Mouse (Mus musculus): ENCODE measurements around the gene Klhl35.

The Klhl35 gene

GRCm38 (mm10) chr7:99454044-99454443, 11.8 kb upstream of the Klhl35 start:
- DNase-seq, result no peak

- no peak for DNase-seq
Observed at GRCm38 (mm10) chr7:99458849-99459248, 7.0 kb upstream of the Klhl35 start.

- DNase-seq, result no peak
Observed at GRCm38 (mm10) chr7:99459888-99460652, 5.7 kb upstream of the Klhl35 start.

- no peak for DNase-seq
Observed at GRCm38 (mm10) chr7:99463120-99463519, 2.7 kb upstream of the Klhl35 start.

GRCm38 (mm10) chr7:99467916-99468282, 2.1 kb downstream of the Klhl35 start:
- peak; percentile 87 for DNase-seq

- DNase-seq, result peak; percentile 67
Observed at GRCm38 (mm10) chr7:99468283-99469132, 2.7 kb downstream of the Klhl35 start.

- DNase-seq, result no peak
Observed at GRCm38 (mm10) chr7:99469680-99470405, 4.0 kb downstream of the Klhl35 start.

GRCm38 (mm10) chr7:99471578-99471977, 5.8 kb downstream of the Klhl35 start:
- no peak for DNase-seq

GRCm38 (mm10) chr7:99473638-99474407, 8.0 kb downstream of the Klhl35 start:
- DNase-seq, result no peak

- peak; percentile 25 for DNase-seq
Observed at GRCm38 (mm10) chr7:99474836-99475561, 9.2 kb downstream of the Klhl35 start.

- no peak for DNase-seq
Observed at GRCm38 (mm10) chr7:99475562-99475911, 9.7 kb downstream of the Klhl35 start.

GRCm38 (mm10) chr7:99476558-99477114, 10.8 kb downstream of the Klhl35 start:
- no peak for DNase-seq

GRCm38 (mm10) chr7:99477235-99477634, 11.4 kb downstream of the Klhl35 start:
- DNase-seq, result no peak

- no peak for DNase-seq
Observed at GRCm38 (mm10) chr7:99482637-99483036, 16.8 kb downstream of the Klhl35 start.

- peak; percentile 96 for DNase-seq
Observed at GRCm38 (mm10) chr7:99483271-99483923, 17.6 kb downstream of the Klhl35 start, which contains the start of gene Rps3. Rps3 (minus strand) TSS chr7:99483738.

GRCm38 (mm10) chr7:99483924-99484319, 18.1 kb downstream of the Klhl35 start:
- DNase-seq, result no peak

- no peak for DNase-seq
Observed at GRCm38 (mm10) chr7:99484679-99485078, 18.9 kb downstream of the Klhl35 start.

GRCm38 (mm10) chr7:99489708-99490107, 23.9 kb downstream of the Klhl35 start:
- DNase-seq, result no peak

GRCm38 (mm10) chr7:99499128-99499527, 33.3 kb downstream of the Klhl35 start:
- DNase-seq, result no peak

- DNase-seq, result peak; percentile 56
Observed at GRCm38 (mm10) chr7:99500201-99500600, 34.4 kb downstream of the Klhl35 start.

GRCm38 (mm10) chr7:99500655-99501054, 34.9 kb downstream of the Klhl35 start:
- no peak for DNase-seq
